Mouse (Mus musculus): Measurements from ENCODE around the gene 4632433K11Rik. TPM values are rescaled to one million over a fixed set of nuclear protein-coding genes. Genes with fewer than 3 reads are reported as not detected.
"Not testable (repeated sequence)": the region's sequence is repeated elsewhere in the genome, so short reads cannot be mapped to it uniquely, and the experiment has no call there.

The 4632433K11Rik gene
- total RNA-seq, 2 experiments from 2014 or later = 0.57 TPM; not detected in 1

DNA sequence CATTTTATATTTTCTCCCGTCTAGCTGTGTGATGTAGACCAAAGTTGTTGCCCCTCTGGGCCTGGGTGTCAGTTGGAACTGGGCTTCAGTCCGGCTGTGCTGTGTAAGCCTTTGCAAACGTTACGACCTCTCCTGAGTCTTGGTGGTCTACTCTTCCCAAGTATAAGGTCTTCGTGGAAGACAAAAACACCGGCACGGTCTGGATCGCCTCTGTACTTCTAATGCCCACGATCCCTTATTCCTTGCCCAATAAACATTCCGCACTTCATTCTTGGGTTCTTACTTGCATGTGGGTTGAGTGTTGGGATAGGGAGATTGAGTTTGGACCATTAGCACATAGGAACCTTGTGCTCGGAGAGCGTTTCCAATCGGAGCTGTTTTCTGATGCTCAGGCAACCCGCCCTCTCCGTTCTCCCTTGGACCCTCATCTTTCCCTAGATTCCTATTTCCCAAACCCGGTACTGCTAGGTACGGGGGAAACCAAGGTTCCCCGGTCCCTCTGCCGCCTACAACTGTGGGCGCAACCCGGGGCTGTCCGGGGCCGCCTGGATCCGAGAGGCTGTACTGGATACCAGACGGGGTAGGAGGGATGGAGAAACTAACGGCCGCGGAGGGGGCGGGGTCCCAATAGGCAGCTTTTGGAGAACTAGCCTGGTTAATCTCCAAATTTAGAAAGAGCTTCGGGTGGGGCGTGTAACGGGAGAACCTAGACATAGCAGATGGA, 19.7 kb downstream of the 4632433K11Rik start:
- ATAC-seq (replicated peaks; ENCODE audit: poor library complexity, severe bottlenecking) = peak; percentile 26

DNA sequence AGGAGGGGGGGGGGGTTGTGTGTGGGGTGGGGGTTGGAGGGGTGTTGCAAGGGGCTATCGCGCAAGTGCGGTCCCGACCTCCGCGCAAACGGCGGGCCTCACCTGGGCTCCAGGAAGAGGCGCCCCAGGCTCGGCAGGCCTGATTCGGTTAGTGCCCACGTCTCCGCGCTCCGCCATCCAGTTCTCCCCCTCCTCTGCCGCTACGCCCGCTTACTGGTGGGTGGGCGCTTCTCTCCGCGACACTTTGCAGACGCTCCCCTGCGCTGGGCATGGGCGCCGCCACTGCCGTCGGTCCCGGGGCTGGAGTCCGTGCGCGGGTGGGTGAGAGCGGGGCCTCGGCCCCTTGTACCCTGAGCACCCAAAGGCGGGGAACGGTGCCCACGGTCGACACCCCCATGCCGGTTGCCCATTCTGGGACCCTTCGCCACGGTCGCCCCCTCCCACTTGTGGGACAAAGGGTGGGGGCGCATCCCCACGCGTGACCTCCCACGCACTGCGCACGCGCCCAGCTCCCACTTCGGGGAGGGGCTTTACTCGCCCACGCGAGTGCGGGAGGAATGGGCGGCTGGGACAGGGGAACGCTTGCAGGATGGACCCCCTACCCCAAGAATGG, 22.8 kb downstream of the 4632433K11Rik start:
- no peak for ATAC-seq (replicated peaks; ENCODE audit: poor library complexity, severe bottlenecking)

DNA sequence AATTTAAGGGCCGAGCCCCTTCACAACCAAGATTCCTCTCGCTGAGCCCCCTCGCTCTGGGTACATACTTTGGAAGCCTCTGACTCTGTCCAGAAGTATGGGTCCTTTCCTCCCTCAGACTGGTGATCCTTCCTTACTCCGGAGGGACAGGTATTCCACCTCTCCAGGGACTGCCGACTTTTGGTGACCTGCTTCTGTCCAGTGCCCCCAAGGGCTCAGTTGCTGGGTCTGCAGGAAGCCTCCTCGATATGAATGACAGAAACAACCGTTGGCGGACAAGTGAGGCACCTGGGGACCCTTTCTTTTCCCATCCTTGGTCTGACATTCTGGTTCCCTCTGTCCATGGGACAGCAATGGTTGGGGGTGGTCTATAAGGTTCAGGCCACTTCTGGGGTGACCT, 23.5 kb downstream of the 4632433K11Rik start:
- ATAC-seq (replicated peaks; ENCODE audit: poor library complexity, severe bottlenecking) = no peak

DNA sequence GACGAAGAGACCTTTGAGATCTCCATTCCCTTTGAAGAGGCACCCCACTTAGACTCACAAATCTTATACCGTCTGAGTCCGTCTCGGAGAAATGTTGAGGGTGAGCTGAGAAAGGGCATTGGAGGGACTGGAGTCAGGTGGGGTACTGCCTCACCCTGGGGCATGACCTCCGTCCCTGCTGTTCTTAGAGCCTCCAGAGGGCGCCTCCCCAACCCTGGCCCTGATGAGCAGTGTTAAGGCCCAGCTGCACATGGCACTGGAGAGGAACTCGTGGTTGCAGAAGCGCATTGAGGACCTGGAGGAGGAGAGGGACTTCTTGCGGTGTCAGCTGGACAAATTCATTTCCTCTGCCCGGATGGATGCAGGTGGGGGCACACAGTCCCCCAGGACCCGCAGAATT, 23.9 kb downstream of the 4632433K11Rik start:
- ATAC-seq (replicated peaks; ENCODE audit: poor library complexity, severe bottlenecking) = peak; percentile 17

DNA sequence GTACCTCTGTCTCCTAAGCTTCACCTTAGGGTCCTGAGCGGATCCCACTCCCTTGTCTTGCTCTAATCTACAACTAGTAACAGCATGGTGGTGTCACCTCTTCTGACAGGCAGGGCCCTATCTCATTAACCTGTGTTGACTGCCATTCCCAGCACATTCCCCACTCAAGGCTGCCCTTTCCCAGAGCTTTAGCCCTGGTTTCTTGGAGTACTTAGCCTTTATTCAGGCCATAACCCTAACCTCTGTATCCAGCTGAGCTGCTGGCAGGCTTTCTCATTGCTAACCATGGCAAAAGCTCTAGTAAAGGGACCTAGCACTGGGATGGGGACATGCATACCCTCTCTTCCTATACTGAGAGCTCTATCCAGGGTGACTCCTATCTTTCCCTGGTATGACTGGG, 24.7 kb downstream of the 4632433K11Rik start:
- ATAC-seq (replicated peaks; ENCODE audit: poor library complexity, severe bottlenecking) = no peak

DNA sequence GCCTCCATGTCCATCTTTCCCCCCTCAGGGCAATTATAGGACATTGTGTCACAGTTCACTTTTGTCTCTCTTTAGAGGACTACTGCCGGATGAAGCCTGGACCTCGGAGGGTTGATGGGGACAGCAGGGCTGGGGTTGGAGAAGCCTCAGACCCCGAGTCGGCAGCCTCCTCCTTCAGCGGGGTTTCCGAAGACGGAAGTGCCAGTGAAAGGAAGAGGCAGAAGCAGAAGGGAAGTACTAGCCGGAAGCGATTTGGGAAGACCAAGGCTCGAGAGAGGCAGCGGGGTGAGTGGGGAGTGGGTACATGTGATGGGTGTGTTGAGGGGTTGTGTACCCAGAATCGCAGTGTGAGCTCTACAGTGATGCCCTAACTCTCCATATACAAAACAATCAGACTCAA, 25.5 kb downstream of the 4632433K11Rik start:
- no peak for ATAC-seq (replicated peaks; ENCODE audit: poor library complexity, severe bottlenecking)

DNA sequence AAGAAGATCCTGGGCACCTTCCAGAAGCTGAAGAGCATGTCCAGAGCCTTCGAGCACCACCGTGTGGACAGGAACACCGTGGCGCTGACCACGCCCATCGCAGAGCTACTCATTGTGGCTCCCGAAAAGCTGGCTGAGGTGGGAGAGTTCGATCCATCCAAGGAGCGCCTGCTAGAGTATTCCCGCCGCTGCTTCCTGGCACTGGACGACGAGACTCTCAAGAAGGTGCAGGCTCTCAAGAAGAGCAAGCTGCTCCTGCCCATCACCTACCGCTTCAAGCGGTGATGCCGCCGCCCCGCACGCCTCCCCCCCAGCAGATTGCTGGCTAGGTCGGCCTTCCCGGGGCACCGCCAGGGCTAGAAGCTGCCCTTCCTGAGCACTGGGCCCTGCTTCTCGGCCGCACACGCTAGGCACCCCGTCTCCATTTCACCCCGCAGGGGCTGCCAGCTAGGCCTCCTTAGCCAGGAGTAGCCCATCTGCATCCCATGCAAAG, 26.4 kb downstream of the 4632433K11Rik start:
- peak; percentile 28 for ATAC-seq (replicated peaks; ENCODE audit: poor library complexity, severe bottlenecking)

DNA sequence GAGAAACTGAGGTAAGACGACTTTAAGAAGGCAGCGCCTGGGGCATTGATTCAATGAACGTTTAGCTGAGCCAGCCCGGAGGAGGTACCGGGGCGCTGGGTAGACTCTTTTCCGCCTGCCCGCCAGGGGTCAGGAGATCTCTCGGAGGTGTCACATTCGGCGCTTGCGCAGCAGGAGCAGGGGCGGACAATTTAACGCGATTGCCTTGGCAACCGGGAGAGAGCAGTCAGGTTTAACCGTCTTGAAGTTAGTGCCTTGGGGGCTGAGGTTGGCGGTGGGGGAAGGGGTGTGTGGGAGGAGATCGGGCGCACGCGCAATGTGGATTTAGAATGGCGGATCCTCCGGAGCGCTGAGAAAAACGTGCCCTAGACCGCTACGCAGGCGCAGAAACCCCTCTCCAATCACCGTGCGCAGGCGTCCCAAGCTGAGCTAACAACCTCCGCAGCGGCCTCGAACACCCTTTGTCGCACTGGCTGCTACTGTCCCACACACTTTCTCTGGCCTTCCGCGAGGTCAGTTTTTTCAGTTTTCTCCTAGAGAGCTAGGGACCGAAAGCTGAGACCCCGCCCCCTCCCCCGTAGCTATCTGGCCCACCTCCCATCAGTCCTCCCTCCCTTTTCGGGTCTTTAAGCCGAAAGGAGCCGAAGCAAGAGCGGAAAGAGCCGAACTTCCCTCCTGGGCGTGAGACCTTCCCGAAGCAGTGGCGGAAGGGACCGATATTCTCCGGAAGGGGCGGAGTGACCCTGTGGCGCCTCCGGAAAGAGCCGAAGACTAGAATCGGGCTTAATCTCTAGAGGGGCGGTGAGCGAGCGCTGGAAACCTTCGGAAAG, 27.2 kb downstream of the 4632433K11Rik start:
- peak; percentile 59 for ATAC-seq (replicated peaks; ENCODE audit: poor library complexity, severe bottlenecking)

DNA sequence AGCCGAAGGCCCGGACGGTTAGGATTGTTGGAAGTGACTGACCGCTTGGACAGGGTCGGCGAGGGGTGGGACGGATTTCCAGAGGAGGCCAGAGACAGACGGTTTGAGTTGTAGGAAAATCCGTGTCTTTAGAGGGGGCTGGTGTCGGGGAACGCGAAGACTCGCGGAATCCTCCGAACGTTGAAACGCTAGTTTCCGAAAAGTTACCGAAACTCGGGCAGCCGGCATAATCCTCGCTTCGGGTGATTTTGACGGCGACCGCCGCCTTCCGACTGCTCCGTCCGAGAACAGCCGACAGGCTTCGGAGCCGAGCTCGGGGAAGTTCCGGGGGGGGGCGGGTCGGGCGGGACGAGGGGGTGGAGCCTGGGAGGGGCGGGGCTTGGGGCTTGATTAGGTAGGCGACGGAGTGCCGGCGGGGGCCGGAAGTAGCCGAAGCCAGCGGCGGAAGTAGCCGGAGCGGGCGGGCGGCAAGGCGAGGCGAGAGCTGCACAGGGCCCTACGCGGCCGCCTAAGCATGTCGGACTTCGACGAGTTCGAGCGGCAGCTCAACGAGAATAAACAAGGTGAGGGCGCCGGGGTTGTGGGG, 27.9 kb downstream of the 4632433K11Rik start, which contains the start of gene U2af2:
U2af2 (plus strand) TSS at position 370 of the 586 bp plus-strand sequence.
- ATAC-seq (replicated peaks; ENCODE audit: poor library complexity, severe bottlenecking) = peak; percentile 38

DNA sequence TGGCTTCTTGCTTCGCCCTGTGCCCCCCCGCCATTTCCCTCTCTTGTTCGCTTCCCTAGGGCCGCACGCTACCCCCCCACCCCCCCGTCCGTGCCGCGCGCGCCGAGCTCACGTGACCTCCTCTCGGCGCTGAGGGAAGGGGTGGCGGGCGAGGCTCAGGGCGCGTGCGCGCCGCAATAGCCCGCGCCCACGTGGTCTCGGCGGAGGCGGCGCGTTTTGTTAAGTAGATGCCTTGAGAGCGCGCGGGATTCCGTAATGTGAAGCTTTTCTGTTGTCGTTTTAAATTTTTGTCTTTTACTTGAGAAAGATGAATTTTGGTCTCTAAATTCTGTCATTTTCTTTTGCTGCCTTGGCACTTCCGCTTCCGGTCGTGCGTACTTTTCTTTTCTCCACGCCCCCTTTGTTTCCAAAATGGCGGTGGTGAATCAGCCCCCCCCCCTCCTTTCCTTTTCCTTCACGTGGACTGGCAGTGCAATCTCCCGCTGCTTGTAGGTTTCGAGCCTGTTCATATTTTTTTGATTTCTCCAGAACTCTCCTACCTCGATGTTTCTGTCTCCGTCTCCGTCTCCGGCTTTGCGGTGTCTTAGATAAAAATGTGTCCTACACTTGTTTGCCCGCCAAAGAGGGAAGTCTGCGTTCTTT, 28.6 kb downstream of the 4632433K11Rik start:
- peak; percentile 15; the same call in 1 of the 2 replicates for ATAC-seq (replicated peaks; ENCODE audit: poor library complexity, severe bottlenecking)

DNA sequence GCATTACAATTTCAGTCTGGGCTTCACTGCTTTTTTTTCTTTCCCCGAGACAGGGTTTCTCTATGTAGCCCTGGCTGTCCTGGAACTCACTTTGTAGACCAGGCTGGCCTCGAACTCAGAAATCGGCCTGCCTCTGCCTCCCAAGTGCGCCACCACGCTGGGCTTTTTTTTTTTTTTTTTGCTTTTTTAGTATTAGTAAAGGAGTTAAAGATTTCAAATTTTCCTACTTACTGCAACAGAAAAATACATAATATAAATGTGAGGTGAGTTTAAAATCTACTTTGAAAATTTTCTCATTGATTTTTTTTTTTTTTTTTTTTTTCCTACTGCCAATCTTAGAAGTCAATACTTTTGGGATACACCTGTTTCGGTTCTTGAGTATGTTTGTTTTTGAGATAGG, 31.0 kb downstream of the 4632433K11Rik start:
- ATAC-seq (replicated peaks; ENCODE audit: poor library complexity, severe bottlenecking) = no peak

DNA sequence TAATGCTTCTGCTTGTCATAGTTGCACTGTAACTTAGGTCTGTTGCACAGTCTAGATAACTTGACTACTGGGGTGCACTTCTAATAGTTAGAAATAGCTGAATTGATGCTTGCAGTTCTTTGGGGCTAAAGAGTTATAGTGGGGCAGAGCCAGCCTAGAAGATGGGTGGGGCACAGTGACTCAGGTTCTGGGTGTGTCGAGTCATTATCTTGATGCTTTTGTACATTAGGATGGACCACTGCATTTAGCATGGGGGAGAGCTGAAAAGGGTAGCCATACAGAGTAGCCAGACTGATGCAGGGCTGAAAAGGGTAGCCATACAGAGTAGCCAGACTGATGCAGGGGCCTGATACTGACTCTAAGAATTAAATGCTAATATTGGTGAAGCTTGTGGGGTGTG, 39.7 kb downstream of the 4632433K11Rik start:
- no peak for ATAC-seq (replicated peaks; ENCODE audit: poor library complexity, severe bottlenecking)

DNA sequence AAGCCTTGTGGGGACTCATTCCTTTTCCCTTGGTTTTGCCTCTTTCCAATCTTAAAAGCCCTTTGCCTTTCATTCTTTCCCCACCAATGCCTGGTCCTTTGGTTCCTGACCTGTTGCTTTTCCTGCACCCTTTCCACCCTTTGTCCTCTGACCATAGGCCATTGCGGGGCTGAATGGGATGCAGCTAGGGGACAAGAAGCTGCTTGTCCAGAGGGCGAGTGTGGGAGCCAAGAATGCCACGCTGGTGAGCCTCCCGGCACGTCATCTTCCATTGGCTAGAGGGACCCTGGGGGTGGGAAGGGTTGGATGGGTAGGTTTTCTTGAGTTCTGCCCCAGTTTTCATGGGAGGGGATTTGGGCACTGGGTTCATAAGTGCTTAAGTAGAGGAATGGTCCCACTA, 41.1 kb downstream of the 4632433K11Rik start:
- no peak for ATAC-seq (replicated peaks; ENCODE audit: poor library complexity, severe bottlenecking)

DNA sequence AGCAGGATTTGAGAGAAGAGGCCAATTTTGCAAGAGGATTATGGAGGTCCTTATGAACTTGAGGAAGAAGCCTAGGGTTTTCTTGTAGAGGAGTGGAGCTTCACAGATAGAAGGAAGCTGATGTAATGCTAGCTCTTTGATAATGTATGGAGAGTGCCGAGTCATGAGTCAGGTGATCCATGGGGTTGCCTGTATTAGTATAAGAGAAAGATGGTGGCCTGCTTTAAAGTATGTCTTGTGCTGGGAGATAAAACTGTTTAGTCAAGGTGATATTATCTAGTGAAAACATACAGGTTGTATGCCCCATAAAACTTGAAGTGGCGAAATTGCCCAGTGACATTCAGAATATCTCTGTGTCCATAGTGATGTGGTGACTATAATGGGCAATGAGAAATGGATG, 43.0 kb downstream of the 4632433K11Rik start:
- no peak for ATAC-seq (replicated peaks; ENCODE audit: poor library complexity, severe bottlenecking)

DNA sequence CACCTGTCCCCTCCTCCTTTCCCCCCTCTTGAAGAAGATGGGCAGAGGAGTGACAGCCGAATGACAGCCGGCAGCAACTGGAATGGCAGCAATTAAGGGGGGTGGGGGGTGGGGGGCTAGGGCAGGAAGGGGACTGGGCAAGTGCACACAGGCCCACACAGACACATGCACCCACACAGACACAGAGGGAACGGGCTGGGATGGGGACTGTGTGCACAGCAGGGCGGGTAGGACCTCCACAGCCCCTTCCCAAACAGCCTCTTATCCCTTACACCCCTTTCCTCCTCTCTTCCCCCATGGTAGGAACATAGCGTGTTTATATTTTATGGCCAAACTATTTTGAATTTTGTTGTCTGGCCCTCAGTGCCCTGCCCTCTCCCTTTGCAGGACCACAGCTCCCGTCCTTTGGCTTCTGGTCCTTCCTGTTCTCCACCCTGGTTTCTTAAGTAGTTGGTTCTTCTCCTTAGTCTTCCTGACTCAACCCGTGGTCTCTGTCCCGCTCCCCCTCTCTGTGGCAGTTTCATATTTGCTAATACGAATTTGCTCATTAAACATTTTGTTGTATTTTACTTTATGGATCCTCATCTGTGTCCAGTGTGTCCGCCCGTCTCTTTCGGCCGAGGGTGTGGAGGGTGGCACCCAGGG, 45.6 kb downstream of the 4632433K11Rik start:
- ATAC-seq (replicated peaks; ENCODE audit: poor library complexity, severe bottlenecking) = not testable (repeated sequence)

DNA sequence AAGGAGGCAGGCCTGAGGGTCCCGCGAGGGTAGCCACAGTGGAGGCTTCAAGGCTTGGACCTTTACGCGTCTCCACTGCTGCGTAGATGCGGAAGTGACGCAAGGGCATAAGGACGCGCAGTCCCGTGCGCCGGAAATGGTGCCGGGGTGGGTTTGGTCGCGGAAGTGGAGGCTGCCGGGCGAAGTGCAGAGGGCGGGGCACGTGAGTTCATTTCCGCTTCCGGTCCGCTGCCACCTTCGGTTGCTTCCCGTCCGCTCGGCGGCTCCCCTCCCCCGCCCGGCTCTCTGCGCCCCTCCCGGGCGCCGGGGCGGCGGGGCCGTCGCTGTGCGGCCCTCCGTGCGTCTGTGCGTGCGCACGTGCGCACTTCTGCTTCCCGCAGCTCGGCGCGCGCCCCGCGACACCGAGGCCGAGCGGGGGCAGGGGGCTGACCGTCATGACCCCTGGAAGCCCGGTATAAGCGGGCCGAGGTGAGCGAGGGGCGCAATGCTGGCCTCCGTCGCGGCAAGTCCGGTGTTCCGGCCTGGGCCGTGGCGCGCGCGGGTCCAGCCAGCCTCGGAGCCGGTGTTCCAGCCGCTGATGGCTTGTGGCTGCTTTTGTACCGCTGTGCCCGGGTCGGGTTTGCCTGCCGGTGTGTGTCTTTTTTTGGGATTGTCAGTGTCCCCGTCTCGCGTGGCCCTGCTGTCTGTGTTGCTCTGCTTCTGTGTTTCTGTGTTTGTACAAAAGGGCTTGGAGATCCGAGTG, 46.3 kb downstream of the 4632433K11Rik start, which contains the start of gene Epn1:
Epn1 (plus strand) TSS at position 226 of the 742 bp plus-strand sequence.
- peak; percentile 92 for ATAC-seq (replicated peaks; ENCODE audit: poor library complexity, severe bottlenecking)

DNA sequence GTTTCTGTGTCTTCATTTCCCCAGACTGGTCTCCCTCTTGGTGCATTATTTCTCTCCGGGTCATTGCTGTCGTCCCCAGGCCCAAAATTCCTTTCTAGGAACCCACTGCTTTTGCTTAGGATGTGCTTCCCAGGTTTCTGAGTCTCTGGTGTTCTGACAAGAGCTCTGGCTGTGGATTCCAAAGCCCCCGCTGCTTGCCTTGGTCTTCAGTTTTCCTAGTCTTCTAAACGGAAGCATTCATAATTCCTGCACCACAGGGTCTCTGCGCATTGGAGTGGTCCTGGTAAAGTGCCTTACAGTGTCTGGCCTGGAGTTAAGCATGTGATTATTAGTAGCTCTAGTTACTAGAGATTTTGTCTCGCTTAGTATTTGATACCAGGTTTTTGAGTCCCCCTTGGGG, 46.9 kb downstream of the 4632433K11Rik start:
- no peak for ATAC-seq (replicated peaks; ENCODE audit: poor library complexity, severe bottlenecking)

DNA sequence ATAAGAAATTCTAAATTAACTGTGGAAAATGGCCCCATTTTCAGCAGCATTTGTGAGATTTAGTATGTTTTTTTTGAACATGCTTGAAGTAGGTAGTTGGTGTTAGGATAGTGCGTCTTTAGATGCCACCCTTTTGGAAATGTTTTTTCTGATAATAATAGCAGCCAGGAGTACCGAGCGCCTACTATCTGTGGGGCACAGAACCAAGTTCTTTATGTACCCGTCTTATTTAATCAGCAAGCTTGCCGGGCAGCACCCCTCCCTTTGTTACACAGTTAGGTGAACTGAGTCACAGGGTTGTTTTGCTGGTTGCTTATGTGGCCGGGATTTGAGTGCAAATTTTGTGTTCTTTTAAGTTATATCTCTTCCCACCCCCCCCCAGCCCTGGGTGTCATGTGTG, 47.3 kb downstream of the 4632433K11Rik start:
- ATAC-seq (replicated peaks; ENCODE audit: poor library complexity, severe bottlenecking) = no peak

DNA sequence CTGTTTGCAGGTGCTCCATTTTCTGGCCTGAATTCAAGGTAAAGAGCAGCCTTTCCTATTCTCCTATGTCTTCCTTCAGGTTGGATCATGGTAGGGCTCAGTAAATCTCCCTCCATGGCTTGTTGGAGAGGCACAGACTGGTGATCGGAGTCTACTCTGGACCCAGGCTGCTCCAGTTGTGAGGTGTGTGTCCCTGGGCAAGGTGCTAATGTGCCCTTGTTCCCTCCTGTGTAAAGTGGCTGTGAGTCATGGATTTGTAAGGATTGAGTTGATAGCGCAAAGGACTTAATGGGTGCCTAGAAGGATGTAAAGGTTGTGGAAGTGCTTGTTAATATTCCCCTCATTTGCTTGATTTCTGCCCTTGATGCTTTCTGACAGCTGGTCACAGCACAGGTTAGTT, 48.0 kb downstream of the 4632433K11Rik start:
- no peak for ATAC-seq (replicated peaks; ENCODE audit: poor library complexity, severe bottlenecking)
